Mouse (Mus musculus) E14TG2a.4 (cell line): ENCODE measurements around the gene Polr1a.

Source experiments
- H3K27me3 ChIP-seq: 2 replicates; pipeline ENCODE4 v1.6.1; 2014; ENCODE audit warnings: low read length, control low read depth; ENCODE audit not compliant: insufficient read depth
- H3K36me3 ChIP-seq: 2 replicates; pipeline ENCODE4 v1.6.1; 2014; ENCODE audit warnings: low read length, control low read depth; ENCODE audit not compliant: insufficient read depth
- H3K4me1 ChIP-seq: replicated peaks from 2 replicates; pipeline ENCODE4 v1.6.1; 2014; ENCODE audit warnings: low read depth, low read length, control low read depth
- H3K4me3 ChIP-seq: replicated peaks from 2 replicates; pipeline ENCODE4 v1.5.1; 2014; ENCODE audit warnings: mild to moderate bottlenecking, low read length
- H3K9me3 ChIP-seq: 2 replicates; pipeline ENCODE4 v1.6.1; 2014; ENCODE audit warnings: low read length, control low read depth
- CTCF ChIP-seq: conservative IDR thresholded peaks from 2 replicates; pipeline ENCODE4 v1.5.1; 2014; ENCODE audit warnings: low read length
- NANOG ChIP-seq: IDR thresholded peaks from 2 replicates; pipeline ENCODE4 v1.6.1; 2014; ENCODE audit warnings: borderline replicate concordance, low read length, mixed read lengths
- POU5F1 ChIP-seq: IDR thresholded peaks from 2 replicates; pipeline ENCODE4 v1.6.1; 2014; ENCODE audit warnings: low read length, borderline replicate concordance

Gene Polr1a

GRCm38 (mm10) chr6:71987546-71988248 lies 78.8 kb downstream of the Polr1a start:
- no peaks in the 10 kb centered on the region for H3K4me1 ChIP-seq
- no peak for TF ChIP-seq NANOG
- no peaks in the 10 kb centered on the region for H3K36me3 ChIP-seq
- no peak overlapping the region for H3K4me3 ChIP-seq
- H3K27me3 ChIP-seq: no peaks in the 10 kb centered on the region
- H3K9me3 ChIP-seq: no peaks in the 10 kb centered on the region

GRCm38 (mm10) chr6:71989647-71990351 lies 80.9 kb downstream of the Polr1a start:
- Histone ChIP-seq H3K4me1 (no peaks in the 10 kb centered on the region), H3K27me3 (no peaks in the 10 kb centered on the region), H3K36me3 (no peaks in the 10 kb centered on the region)

GRCm38 (mm10) chr6:71990371-71990837 lies 81.6 kb downstream of the Polr1a start:
- TF ChIP-seq POU5F1 (no peak), CTCF (no peak), NANOG (no peak)
- no peaks in the 10 kb centered on the region for H3K4me1 ChIP-seq
- no peaks in the 10 kb centered on the region for H3K36me3 ChIP-seq
- no peaks in the 10 kb centered on the region for H3K27me3 ChIP-seq
- H3K4me3 ChIP-seq: no peak overlapping the region
- H3K9me3 ChIP-seq: no peaks in the 10 kb centered on the region

More at GRCm38 (mm10) chr6:71989647-71990351, 80.9 kb downstream of the Polr1a start:
- TF ChIP-seq POU5F1 (no peak), NANOG (no peak), CTCF (no peak)
- H3K9me3 ChIP-seq: no peaks in the 10 kb centered on the region
- no peak overlapping the region for H3K4me3 ChIP-seq

- Histone ChIP-seq H3K4me3 (no peak overlapping the region), H3K4me1 (no peaks in the 10 kb centered on the region), H3K27me3 (no peaks in the 10 kb centered on the region), H3K36me3 (no peaks in the 10 kb centered on the region), H3K9me3 (no peaks in the 10 kb centered on the region)
- TF ChIP-seq CTCF (no peak), NANOG (no peak), POU5F1 (no peak)
Measured at GRCm38 (mm10) chr6:71991190-71991932, 82.5 kb downstream of the Polr1a start.

- Histone ChIP-seq H3K9me3 (no peaks in the 10 kb centered on the region), H3K4me3 (no peak overlapping the region), H3K4me1 (no peaks in the 10 kb centered on the region), H3K27me3 (no peaks in the 10 kb centered on the region), H3K36me3 (no peaks in the 10 kb centered on the region)
- no peak for TF ChIP-seq CTCF
- no peak for TF ChIP-seq POU5F1
- no peak for TF ChIP-seq NANOG
Measured at GRCm38 (mm10) chr6:71991933-71992325, 83.1 kb downstream of the Polr1a start.

GRCm38 (mm10) chr6:71994004-71994403 lies 85.2 kb downstream of the Polr1a start:
- no peak overlapping the region for H3K4me3 ChIP-seq
- no peaks in the 10 kb centered on the region for H3K27me3 ChIP-seq
- no peaks in the 10 kb centered on the region for H3K4me1 ChIP-seq
- H3K9me3 ChIP-seq: no peaks in the 10 kb centered on the region
- H3K36me3 ChIP-seq: no peaks in the 10 kb centered on the region
- TF ChIP-seq CTCF (no peak), POU5F1 (no peak), NANOG (no peak)

GRCm38 (mm10) chr6:71995081-71995480 lies 86.2 kb downstream of the Polr1a start:
- Histone ChIP-seq H3K27me3 (no peaks in the 10 kb centered on the region), H3K4me3 (no peak overlapping the region)
- TF ChIP-seq NANOG (no peak), CTCF (no peak), POU5F1 (no peak)

GRCm38 (mm10) chr6:71997215-71997614 lies 88.4 kb downstream of the Polr1a start:
- Histone ChIP-seq H3K36me3 (no peaks in the 10 kb centered on the region), H3K4me1 (no peaks in the 10 kb centered on the region), H3K27me3 (no peaks in the 10 kb centered on the region), H3K9me3 (no peaks in the 10 kb centered on the region), H3K4me3 (no peak overlapping the region)
- no peak for TF ChIP-seq NANOG
- TF ChIP-seq POU5F1: no peak
- no peak for TF ChIP-seq CTCF

More at GRCm38 (mm10) chr6:71995081-71995480, 86.2 kb downstream of the Polr1a start:
- no peaks in the 10 kb centered on the region for H3K9me3 ChIP-seq
- H3K36me3 ChIP-seq: no peaks in the 10 kb centered on the region
- no peaks in the 10 kb centered on the region for H3K4me1 ChIP-seq
